Mouse (Mus musculus) heart, embryonic 14.5 days (tissue): ENCODE measurements at regions not wholly inside any gene's neighbourhood (a gene's known extent, or its start where the extent isn't known, plus 50 kb on each side); places are given as distances from the start of the nearest gene placed in this dataset.

ENCODE experiments used
- ATAC-seq: fragments of 200-750 bp; cut with Nextera tagmentation; 2 replicates; pipeline ENCODE4 v1.8.0; 2017; ENCODE audit warnings: low read depth, moderate TSS enrichment; ENCODE audit not compliant: insufficient number of reproducible peaks, insufficient read depth, low FRiP score
- H3K27ac ChIP-seq, 2 experiments: fragments of 200-500 bp in 1 of 2; fragments of 300-500 bp in 1 of 2; sonication (generic) in 1 of 2; replicated peaks in 1 of 2; 2 replicates each; pipeline ENCODE4 v1.5.1; 2012 to 2014; ENCODE audit warnings: low read depth in 2 of 2, low read length in 2 of 2, control low read depth in 1 of 2, mild to moderate bottlenecking in 1 of 2, mixed read lengths in 1 of 2; ENCODE audit not compliant: control insufficient read depth in 1 of 2, insufficient read depth in 1 of 2
- H3K27me3 ChIP-seq: fragments of 300-500 bp; sonication (generic); 2 replicates; pipeline ENCODE4 v1.6.1; 2014; ENCODE audit warnings: mild to moderate bottlenecking, low read length, control low read depth; ENCODE audit not compliant: control insufficient read depth, insufficient read depth
- H3K36me3 ChIP-seq: fragments of 300-500 bp; sonication (generic); 2 replicates; pipeline ENCODE4 v1.6.1; 2014; ENCODE audit warnings: mild to moderate bottlenecking, control low read depth, low read length, mixed read lengths; ENCODE audit not compliant: control insufficient read depth, insufficient read depth
- H3K4me1 ChIP-seq, 2 experiments: fragments of 200-500 bp in 1 of 2; fragments of 300-500 bp in 1 of 2; sonication (generic) in 1 of 2; 2 replicates each; pipeline ENCODE4 v1.6.1; 2012 to 2014; ENCODE audit warnings: low read length in 2 of 2, control low read depth in 1 of 2, mixed read lengths in 1 of 2; ENCODE audit not compliant: control insufficient read depth in 2 of 2, insufficient read depth in 2 of 2
- H3K4me2 ChIP-seq: fragments of 300-500 bp; sonication (generic); 2 replicates; pipeline ENCODE4 v1.6.1; 2014; ENCODE audit warnings: mild to moderate bottlenecking, low read length
- H3K4me3 ChIP-seq, 2 experiments: fragments of 200-500 bp in 1 of 2; fragments of 300-500 bp in 1 of 2; sonication (generic) in 1 of 2; 2 replicates each; pipeline ENCODE4 v1.5.1; 2012 to 2014; ENCODE audit warnings: low read length in 2 of 2, mild to moderate bottlenecking in 2 of 2, control low read depth in 1 of 2, low read depth in 1 of 2, moderate library complexity in 1 of 2; ENCODE audit not compliant: control insufficient read depth in 1 of 2, insufficient read depth in 1 of 2
- H3K9ac ChIP-seq: fragments of 300-500 bp; sonication (generic); 2 replicates; pipeline ENCODE4 v1.6.1; 2014; ENCODE audit warnings: mild to moderate bottlenecking, low read length
- H3K9me3 ChIP-seq: fragments of 300-500 bp; sonication (generic); 2 replicates; pipeline ENCODE4 v1.6.1; 2016; ENCODE audit warnings: low read length, control low read depth; ENCODE audit not compliant: control insufficient read depth
- WGBS: fragments of 180-500 bp; shearing (Covaris S2); extraction: QIAGEN DNeasy Blood & Tissue Kit; methylation state at CpG from one replicate; pipeline ENCODE4 v1.1.7; 2014; 5-methylcytosine and 5-hydroxymethylcytosine counted together

GRCm38 (mm10) chr19:26355054-26355453 lies 249.8 kb upstream of the Smarca2 start:
- no peak for ATAC-seq
- Histone ChIP-seq H3K4me1 (no peaks in the 10 kb centered on the region), H3K27ac (no peak overlapping the region), H3K9me3 (no peaks in the 10 kb centered on the region), H3K9ac (no peak overlapping the region), H3K27me3 (no peaks in the 10 kb centered on the region), H3K36me3 (no peaks in the 10 kb centered on the region), H3K4me2 (no peak overlapping the region), H3K4me3 (no peak overlapping the region)
- WGBS, result 72% methylated on average over 7 of the region's 7 CpGs

- ATAC-seq, result no peak
- Histone ChIP-seq H3K27me3 (no peaks in the 10 kb centered on the region), H3K4me3 (no peak overlapping the region), H3K4me2 (no peak overlapping the region), H3K4me1 (no peaks in the 10 kb centered on the region), H3K27ac (no peak overlapping the region), H3K9ac (no peak overlapping the region), H3K9me3 (no peaks in the 10 kb centered on the region), H3K36me3 (no peaks in the 10 kb centered on the region)
- 72% methylated on average over 4 of the region's 4 CpGs for WGBS
Measured at GRCm38 (mm10) chr19:26383961-26384381, 220.9 kb upstream of the Smarca2 start.

GRCm38 (mm10) chr19:26386075-26386474 lies 218.8 kb upstream of the Smarca2 start:
- no peak overlapping the region for H3K9ac ChIP-seq
- H3K27me3 ChIP-seq, result no peaks in the 10 kb centered on the region
- H3K9me3 ChIP-seq, result no peaks in the 10 kb centered on the region
- no peak for ATAC-seq
- no peaks in the 10 kb centered on the region for H3K36me3 ChIP-seq
- no peaks in the 10 kb centered on the region for H3K4me1 ChIP-seq
- H3K4me2 ChIP-seq, result no peak overlapping the region
- no peak overlapping the region for H3K4me3 ChIP-seq
- no peak overlapping the region for H3K27ac ChIP-seq

- WGBS, result 65% methylated on average over 2 of the region's 2 CpGs
- Histone ChIP-seq H3K27me3 (no peaks in the 10 kb centered on the region), H3K4me1 (no peaks in the 10 kb centered on the region)
Measured at GRCm38 (mm10) chr19:26412684-26413083, 192.2 kb upstream of the Smarca2 start.

GRCm38 (mm10) chr19:26414476-26415024 lies 190.3 kb upstream of the Smarca2 start:
- WGBS, result 71% methylated on average over 6 of the region's 6 CpGs
- H3K4me1 ChIP-seq, result no peaks in the 10 kb centered on the region
- ATAC-seq, result no peak
- H3K4me3 ChIP-seq, result no peak overlapping the region
- no peak overlapping the region for H3K27ac ChIP-seq
- H3K36me3 ChIP-seq, result no peaks in the 10 kb centered on the region
- H3K9ac ChIP-seq, result no peak overlapping the region
- H3K9me3 ChIP-seq, result no peaks in the 10 kb centered on the region
- no peak overlapping the region for H3K4me2 ChIP-seq
- no peaks in the 10 kb centered on the region for H3K27me3 ChIP-seq

More at GRCm38 (mm10) chr19:26412684-26413083, 192.2 kb upstream of the Smarca2 start:
- H3K27ac ChIP-seq, result no peak overlapping the region
- no peak overlapping the region for H3K9ac ChIP-seq
- H3K36me3 ChIP-seq, result no peaks in the 10 kb centered on the region
- no peak for ATAC-seq
- no peaks in the 10 kb centered on the region for H3K9me3 ChIP-seq
- no peak overlapping the region for H3K4me3 ChIP-seq
- no peak overlapping the region for H3K4me2 ChIP-seq

- H3K4me2 ChIP-seq, result no peak overlapping the region
- H3K9ac ChIP-seq, result no peak overlapping the region
- no peaks in the 10 kb centered on the region for H3K4me1 ChIP-seq
- no peak for ATAC-seq
- no peaks in the 10 kb centered on the region for H3K27me3 ChIP-seq
- WGBS, result 72% methylated on average over 2 of the region's 2 CpGs
- no peaks in the 10 kb centered on the region for H3K36me3 ChIP-seq
- H3K9me3 ChIP-seq, result no peaks in the 10 kb centered on the region
- no peak overlapping the region for H3K27ac ChIP-seq
- H3K4me3 ChIP-seq, result no peak overlapping the region
Measured at GRCm38 (mm10) chr19:26419781-26420180, 185.1 kb upstream of the Smarca2 start.

GRCm38 (mm10) chr19:26439163-26439562 lies 165.7 kb upstream of the Smarca2 start:
- Histone ChIP-seq H3K36me3 (no peaks in the 10 kb centered on the region), H3K4me1 (no peaks in the 10 kb centered on the region), H3K4me2 (no peak overlapping the region), H3K27ac (no peak overlapping the region), H3K4me3 (no peak overlapping the region), H3K9me3 (no peaks in the 10 kb centered on the region), H3K9ac (no peak overlapping the region), H3K27me3 (no peaks in the 10 kb centered on the region)
- 50% methylated on average over 2 of the region's 2 CpGs for WGBS
- no peak for ATAC-seq

GRCm38 (mm10) chr19:26445309-26445708 lies 159.5 kb upstream of the Smarca2 start:
- no peak overlapping the region for H3K9ac ChIP-seq
- no peaks in the 10 kb centered on the region for H3K4me1 ChIP-seq
- no peak overlapping the region for H3K27ac ChIP-seq
- no peak overlapping the region for H3K4me3 ChIP-seq
- no peaks in the 10 kb centered on the region for H3K36me3 ChIP-seq
- no peak overlapping the region for H3K4me2 ChIP-seq
- H3K9me3 ChIP-seq, result no peaks in the 10 kb centered on the region
- ATAC-seq, result no peak
- no peaks in the 10 kb centered on the region for H3K27me3 ChIP-seq
- WGBS, result 77% methylated on average over 4 of the region's 4 CpGs
